Mouse (Mus musculus) inflammation-experienced regulatory T-cells (primary cell): ENCODE data around the gene Gm26938. TPM values are rescaled to one million over a fixed set of nuclear protein-coding genes. Genes with fewer than 3 reads are reported as not detected.

Source experiments
- polyA plus RNA-seq, 2 experiments: library from polyadenylated mRNA; unstranded; fragments of 100-300 nt; shearing (Covaris generic); gene quantifications; one replicate each; pipeline ENCODE4 v1.2.1; 2017

Gene Gm26938
- under 1 TPM in 1 of 2 experiments, not detected in 1; 0.76 TPM for polyA plus RNA-seq

GRCm38 (mm10) chr5:139826357-139827055 is at the start of gene Gm26938, which contains the start of gene Psmg3:
Gm26938 (minus strand) TSS chr5:139826407.
Psmg3 (minus strand) TSS chr5:139826885.

DNA sequence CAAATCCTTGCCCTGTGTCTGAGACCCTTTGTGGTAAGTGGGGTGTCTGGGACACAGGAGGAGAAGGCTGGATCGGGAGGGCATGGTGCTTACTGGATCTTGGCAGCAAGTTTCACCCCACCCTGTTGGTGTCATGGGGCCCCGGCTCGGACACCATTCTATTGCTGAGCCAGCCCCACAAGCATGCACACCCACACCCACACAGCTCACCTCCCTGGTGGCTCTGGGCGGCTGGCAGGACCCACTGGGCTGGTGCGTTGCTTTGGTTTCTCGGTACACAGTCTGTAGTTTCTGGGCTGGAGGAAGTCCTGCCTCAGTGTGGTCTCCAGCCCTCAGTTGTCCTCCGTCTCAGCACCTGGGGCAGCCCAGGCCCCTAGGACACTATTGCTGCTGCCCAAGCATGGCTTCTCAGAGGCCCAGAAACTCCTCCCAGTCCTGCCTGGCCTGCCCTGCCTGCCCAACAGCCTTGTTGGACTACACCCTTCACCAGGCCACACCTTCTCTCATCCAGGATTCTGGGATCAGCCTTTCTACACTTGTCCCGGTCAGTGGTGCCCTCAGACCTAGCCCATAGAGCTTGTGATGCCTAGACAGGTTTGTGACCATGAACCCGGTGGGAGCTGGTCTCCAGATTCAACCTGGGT is 6.5 kb downstream of the Gm26938 start, which contains the start of gene Tmem184a:
TSS of gene Tmem184a (minus strand) at position 380 of the 644 bp plus-strand sequence.

GRCm38 (mm10) chr5:139791227-139792158 is 34.7 kb downstream of the Gm26938 start, which contains the start of gene Mafk:
Mafk (plus strand) TSS chr5:139791513.

DNA sequence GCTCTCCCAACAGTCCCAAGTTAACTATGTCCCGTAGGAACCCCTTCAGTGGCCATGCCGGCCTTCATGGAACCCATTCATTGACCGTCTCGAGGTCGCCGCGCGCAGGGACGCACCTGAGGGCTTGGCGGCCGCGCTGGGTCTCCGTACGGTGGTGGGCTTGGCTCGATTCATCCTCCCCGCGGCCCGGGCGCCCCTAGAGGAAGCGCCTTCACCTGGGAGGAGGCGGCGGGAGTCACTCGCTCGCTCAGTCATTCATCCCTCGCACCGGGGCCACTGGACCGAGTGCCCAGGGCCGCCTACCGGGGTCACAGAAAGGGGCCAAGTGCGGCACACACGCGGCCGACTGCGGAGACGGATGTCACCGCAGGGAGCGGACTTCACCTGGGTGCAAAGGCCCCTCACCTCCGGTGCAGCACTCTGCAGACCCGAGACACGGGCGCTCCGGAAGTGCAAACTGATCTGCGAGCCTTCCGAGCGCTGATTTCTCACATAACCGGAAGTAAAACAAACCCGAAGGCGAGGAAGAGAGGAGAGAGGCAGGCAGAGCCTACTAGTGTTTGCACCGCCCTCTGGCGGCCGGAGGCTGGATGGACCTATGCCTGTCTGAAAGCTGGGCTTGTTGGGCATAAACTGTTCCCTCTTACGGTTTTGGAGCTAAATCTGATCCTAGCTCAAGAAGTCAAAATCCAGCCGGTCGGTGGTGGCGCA is 50.8 kb downstream of the Gm26938 start, which contains the start of gene Ints1:
TSS of gene Ints1 (minus strand) at position 459 of the 711 bp plus-strand sequence.

Other genes starting within 250 kb of the Gm26938 start
- gene Micall2, start 90.1 kb downstream of the Gm26938 start, polyA plus RNA-seq = under 1 TPM in 1 of 2 experiments, not detected in 1; 0.16 TPM
- gene Ints1, start 50.7 kb downstream of the Gm26938 start, polyA plus RNA-seq = 10 to 100 TPM; 31.4 to 47.7 TPM
- gene Mafk, start 34.9 kb downstream of the Gm26938 start, polyA plus RNA-seq = 10 to 100 TPM; 31.9 to 35.0 TPM
- 1 to 10 TPM in 1 of 2 experiments, under 1 TPM in 1; 0.25 to 1.0 TPM for gene Tmem184a, start 6.5 kb downstream of the Gm26938 start, polyA plus RNA-seq
- 10 to 100 TPM; 46.9 to 56.4 TPM for gene Psmg3, start 478 bp upstream of the Gm26938 start, polyA plus RNA-seq
- gene Elfn1, start 81.5 kb upstream of the Gm26938 start, polyA plus RNA-seq = under 1 TPM in 1 of 2 experiments, not detected in 1; 0.11 TPM